Mouse (Mus musculus): ENCODE results near the gene Ran.

DNA sequence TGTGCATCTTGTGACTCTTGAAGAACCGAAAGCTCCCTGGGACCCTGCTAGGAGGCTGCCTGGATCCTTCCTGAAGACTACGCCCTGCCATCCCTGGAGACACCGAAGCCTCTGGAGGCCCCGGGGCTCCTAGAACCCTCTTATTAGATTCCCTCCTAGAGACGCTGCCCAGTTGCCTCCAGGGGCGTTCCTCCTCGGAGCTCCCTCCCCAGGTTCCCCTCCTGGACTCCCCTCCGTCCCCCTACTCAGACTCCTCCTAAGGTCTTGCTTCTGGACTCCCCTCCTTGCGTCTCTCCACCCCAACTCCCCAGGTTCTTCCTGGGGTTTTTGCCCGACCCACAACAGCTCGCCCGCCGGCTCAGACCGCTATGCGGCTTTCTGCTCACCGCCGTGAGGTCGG, 11.9 kb upstream of the Ran start:
- TF ChIP-seq CTCF (IDR thresholded peaks at IDR 0.05; ENCODE audit: insufficient read depth, low read depth, low read length): no peak
- TF ChIP-seq POLR2A (IDR thresholded peaks at IDR 0.05; ENCODE audit: insufficient read depth, low read depth, low read length): no peak

Measured in olfactory bulb, adult 2 months (tissue).